Mouse (Mus musculus): Measurements from ENCODE around the gene Ropn1l. TPM values are rescaled to one million over a fixed set of nuclear protein-coding genes. Genes with fewer than 3 reads are reported as not detected.
A peak's percentile ranks its signal among the peaks of the same experiment; 100 is the strongest.

The Ropn1l gene
- polyA plus RNA-seq, 1 experiment from 2014 or later, result 2.1 TPM

DNA sequence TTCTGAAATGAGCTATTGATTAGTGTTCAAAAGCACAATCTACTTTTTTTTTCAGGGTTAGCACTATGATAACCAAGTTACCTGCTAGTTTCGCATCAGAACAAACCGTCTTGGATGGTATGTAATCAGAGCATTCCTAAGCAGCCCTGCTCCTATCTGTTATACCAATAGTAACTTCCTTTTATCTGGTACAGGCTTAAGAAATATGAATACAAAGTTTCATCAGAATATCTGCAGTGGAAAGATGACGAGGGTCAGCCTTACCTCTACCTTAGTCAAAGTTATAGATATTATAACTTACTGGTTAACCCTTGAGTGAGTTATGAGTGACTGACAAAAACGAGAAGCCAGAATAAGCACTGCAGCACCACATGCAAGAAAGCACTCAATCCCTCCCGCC is 12.8 kb upstream of the Ropn1l start:
- Histone ChIP-seq H3K4me1 (replicated peaks) (no peaks in the 10 kb centered on the region), H3K27ac (no peak overlapping the region), H3K36me3 (peaks cover 79% of the 10 kb centered on the region), H3K9ac (replicated peaks) (no peak overlapping the region), H3K27me3 (no peaks in the 10 kb centered on the region), H3K4me2 (replicated peaks) (no peak overlapping the region), H3K9me3 (no peaks in the 10 kb centered on the region), H3K4me3 (replicated peaks) (no peak overlapping the region)
- no peak for ATAC-seq
- 85% methylated on average over 5 of the region's 5 CpGs for WGBS

DNA sequence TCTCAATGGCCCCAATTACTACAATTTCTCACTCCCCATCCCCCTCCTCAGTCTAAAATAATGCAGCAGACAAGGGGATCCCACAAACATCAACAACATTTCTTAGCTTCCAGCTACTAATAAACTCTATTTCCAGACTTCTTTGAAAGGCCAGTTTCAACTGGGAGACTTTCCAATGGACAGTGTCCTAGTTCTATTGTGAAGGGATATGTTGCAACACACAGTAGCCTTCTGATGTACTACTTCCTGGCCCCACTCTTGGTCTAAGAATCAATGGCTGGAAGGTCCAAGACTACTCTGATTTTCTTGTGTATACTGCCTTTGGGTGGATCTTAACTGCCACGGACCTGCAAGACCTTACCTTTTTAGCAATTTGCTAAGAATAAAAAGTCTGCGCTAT is 12.3 kb upstream of the Ropn1l start:
- no peak for ATAC-seq
- H3K4me3 ChIP-seq (replicated peaks), result no peak overlapping the region
- no peaks in the 10 kb centered on the region for H3K27me3 ChIP-seq
- WGBS, result 95% methylated on average over 2 of the region's 2 CpGs
- no peaks in the 10 kb centered on the region for H3K4me1 ChIP-seq (replicated peaks)
- no peak overlapping the region for H3K4me2 ChIP-seq (replicated peaks)
- no peaks in the 10 kb centered on the region for H3K9me3 ChIP-seq
- no peak overlapping the region for H3K27ac ChIP-seq
- no peak overlapping the region for H3K9ac ChIP-seq (replicated peaks)
- peaks cover 81% of the 10 kb centered on the region for H3K36me3 ChIP-seq

DNA sequence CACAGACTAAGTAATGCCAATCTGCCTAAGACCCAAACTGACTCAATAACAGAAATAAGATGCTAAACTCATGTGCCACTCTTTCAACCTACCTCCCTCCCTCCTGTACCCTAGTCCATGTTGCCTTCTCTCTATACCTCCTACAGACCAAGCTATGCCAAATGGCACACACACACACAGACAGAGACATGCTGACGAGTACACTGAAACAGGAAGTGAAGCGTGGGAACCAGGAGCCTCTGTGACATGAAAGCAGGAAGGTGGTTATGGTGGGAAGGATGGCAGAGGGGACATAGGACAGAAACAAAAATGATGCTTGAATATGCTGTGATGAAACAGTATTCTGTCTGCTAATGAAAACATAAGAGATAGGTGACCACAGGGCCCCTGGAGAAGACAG is 7.0 kb upstream of the Ropn1l start:
- Histone ChIP-seq H3K27ac (no peak overlapping the region), H3K36me3 (peaks cover 75% of the 10 kb centered on the region), H3K9me3 (no peaks in the 10 kb centered on the region), H3K4me2 (replicated peaks) (no peak overlapping the region), H3K27me3 (no peaks in the 10 kb centered on the region), H3K9ac (replicated peaks) (no peak overlapping the region), H3K4me1 (replicated peaks) (no peaks in the 10 kb centered on the region), H3K4me3 (replicated peaks) (no peak overlapping the region)
- WGBS, result 88% methylated on average over 2 of the region's 2 CpGs
- ATAC-seq, result no peak

GRCm38 (mm10) chr15:31458081-31458480 is 4.5 kb upstream of the Ropn1l start:
- 93% methylated on average over 7 of the region's 7 CpGs for WGBS
- Histone ChIP-seq H3K27ac (no peak overlapping the region), H3K4me3 (replicated peaks) (no peak overlapping the region), H3K4me2 (replicated peaks) (no peak overlapping the region), H3K27me3 (no peaks in the 10 kb centered on the region), H3K9me3 (no peaks in the 10 kb centered on the region), H3K4me1 (replicated peaks) (0 out of 2 replicates have a peak, but pooled peaks cover 3% of the 10 kb centered on the region), H3K36me3 (peaks cover 51% of the 10 kb centered on the region), H3K9ac (replicated peaks) (no peak overlapping the region)
- no peak for ATAC-seq

- Histone ChIP-seq H3K9ac (replicated peaks) (no peak overlapping the region), H3K27ac (no peak overlapping the region), H3K4me3 (replicated peaks) (no peak overlapping the region)
These were observed 2.8 kb upstream of the Ropn1l start for GRCm38 (mm10) chr15:31456381-31456780.

DNA sequence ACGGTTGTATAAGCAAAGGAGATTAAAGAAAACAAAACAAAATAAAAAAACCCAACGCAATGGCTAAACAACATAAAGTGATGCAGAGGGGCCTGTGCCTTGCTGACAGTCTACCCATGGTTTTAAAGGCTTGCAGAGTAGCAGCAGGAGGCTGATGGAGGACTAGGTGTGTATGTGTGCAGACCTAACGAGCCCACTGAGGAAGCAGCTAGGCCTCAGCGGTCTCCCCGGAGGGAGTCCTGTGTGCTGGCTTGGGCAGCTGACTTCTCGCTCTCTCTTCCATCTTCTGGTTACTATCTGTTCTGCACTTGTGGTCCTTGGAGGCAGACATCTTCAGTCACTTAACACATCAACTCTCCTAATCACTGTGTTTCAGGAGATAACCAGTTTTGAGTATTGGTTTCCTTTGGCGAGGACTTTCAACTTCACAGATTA is 1.3 kb upstream of the Ropn1l start:
- Histone ChIP-seq H3K36me3 (peaks cover 19% of the 10 kb centered on the region), H3K9ac (replicated peaks) (no peak overlapping the region), H3K9me3 (no peaks in the 10 kb centered on the region), H3K27ac (no peak overlapping the region), H3K4me3 (replicated peaks) (no peak overlapping the region), H3K4me2 (replicated peaks) (no peak overlapping the region), H3K4me1 (replicated peaks) (peaks cover 10% of the 10 kb centered on the region; the same call in 1 of the 2 replicates), H3K27me3 (0 out of 2 replicates have a peak, but pooled peaks cover 4% of the 10 kb centered on the region)
- WGBS, result 83% methylated on average over 7 of the region's 7 CpGs
- no peak for ATAC-seq

More at GRCm38 (mm10) chr15:31456381-31456780, 2.8 kb upstream of the Ropn1l start:
- Histone ChIP-seq H3K4me2 (replicated peaks) (no peak overlapping the region), H3K9me3 (no peaks in the 10 kb centered on the region), H3K27me3 (0 out of 2 replicates have a peak, but pooled peaks cover 4% of the 10 kb centered on the region), H3K36me3 (peaks cover 34% of the 10 kb centered on the region), H3K4me1 (replicated peaks) (peaks cover 10% of the 10 kb centered on the region; the same call in 1 of the 2 replicates)
- no peak for ATAC-seq
- 95% methylated on average over 5 of the region's 5 CpGs for WGBS

DNA sequence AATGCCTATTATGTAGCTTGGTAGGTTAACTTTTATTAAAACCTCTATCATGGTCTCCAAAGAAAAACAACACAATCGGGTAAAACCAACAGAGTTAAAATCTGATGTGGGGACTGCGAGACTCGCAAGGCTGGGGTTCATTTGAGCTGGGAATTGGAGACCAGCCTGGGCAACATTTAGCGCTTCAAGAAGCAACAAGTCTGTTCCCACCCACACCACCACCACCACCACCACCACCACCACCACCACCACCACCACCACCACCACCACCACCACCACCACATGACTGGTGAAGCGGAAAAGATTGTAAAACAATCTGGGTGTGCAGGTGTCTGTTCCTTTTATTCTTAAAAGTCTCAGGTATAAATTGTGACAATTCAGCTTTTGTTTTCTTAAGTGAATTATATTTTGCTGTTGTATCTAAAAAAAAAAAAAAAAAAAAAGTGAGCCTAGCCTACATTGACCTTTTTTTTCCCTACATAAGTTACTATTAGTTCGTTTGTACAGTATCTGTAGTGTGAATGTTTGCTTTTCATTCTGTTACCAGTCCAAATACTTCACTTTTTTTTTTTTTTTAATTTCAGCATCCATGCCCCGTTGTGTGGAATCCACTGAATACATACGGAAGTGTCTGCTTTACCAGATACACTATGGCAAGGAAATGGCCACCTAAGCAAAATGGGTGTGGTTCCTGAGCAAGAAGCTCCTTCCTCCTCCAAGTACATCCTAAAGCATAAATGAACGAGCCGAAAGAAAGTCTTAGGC is 741 bp upstream of the Ropn1l start:
- H3K4me1 ChIP-seq (replicated peaks), result peaks cover 10% of the 10 kb centered on the region; the same call in 1 of the 2 replicates
- WGBS, result 56% methylated on average over 10 of the region's 10 CpGs
- peak overlapping the region; percentile 67 for H3K4me3 ChIP-seq (replicated peaks)
- ATAC-seq, result no peak
- H3K9ac ChIP-seq (replicated peaks), result peak overlapping the region; percentile 76; the same call in 1 of the 2 replicates
- H3K4me2 ChIP-seq (replicated peaks), result peak overlapping the region; percentile 75
- no peaks in the 10 kb centered on the region for H3K9me3 ChIP-seq
- H3K27me3 ChIP-seq, result 0 out of 2 replicates have a peak, but pooled peaks cover 4% of the 10 kb centered on the region
- H3K27ac ChIP-seq, result peak overlapping the region; percentile 69
- peaks cover 13% of the 10 kb centered on the region for H3K36me3 ChIP-seq

DNA sequence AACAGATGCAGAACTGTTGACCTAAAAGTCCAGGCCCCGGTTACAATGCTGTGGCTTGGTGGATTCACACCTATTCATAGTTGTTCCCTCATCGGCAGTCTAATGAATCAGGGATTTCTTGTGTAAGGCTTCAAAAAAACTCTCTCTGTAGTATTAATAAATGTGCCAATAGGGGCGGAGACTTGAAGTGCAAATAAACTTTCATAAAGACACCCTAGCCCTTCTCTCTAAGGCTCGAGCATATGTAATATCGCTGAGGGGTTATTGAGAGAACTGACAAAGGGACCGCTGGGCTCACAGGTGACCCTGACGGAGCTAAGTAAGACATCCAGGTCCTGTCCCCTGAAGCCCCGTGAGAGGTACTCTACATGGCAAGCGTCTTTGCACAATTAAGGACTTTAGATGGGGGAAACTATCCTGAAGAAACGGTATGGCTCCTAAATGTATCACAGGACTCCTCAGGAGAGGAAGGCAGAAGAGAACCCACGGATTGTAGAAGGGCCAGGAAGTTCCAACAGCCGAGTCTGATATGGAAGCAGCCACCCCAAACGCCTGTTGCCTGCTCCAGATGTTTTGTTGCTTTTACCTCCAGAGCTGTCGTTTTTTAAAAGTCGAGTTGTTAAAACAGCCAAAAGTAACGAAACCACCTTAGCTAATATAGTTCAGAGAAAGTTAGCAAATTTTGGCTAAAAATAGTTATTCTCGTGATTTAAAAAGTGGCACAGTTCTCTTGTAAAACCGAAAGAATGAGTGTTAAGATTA is 1.0 kb downstream of the Ropn1l start:
- Histone ChIP-seq H3K9me3 (no peaks in the 10 kb centered on the region), H3K4me2 (replicated peaks) (peak overlapping the region; percentile 75), H3K4me3 (replicated peaks) (peak overlapping the region; percentile 67), H3K27me3 (0 out of 2 replicates have a peak, but pooled peaks cover 4% of the 10 kb centered on the region), H3K36me3 (no peaks in the 10 kb centered on the region), H3K4me1 (replicated peaks) (peaks cover 10% of the 10 kb centered on the region; the same call in 1 of the 2 replicates), H3K27ac (no peak overlapping the region), H3K9ac (replicated peaks) (no peak overlapping the region)
- ATAC-seq, result no peak
- WGBS, result 58% methylated on average over 18 of the region's 18 CpGs

- H3K27me3 ChIP-seq, result 0 out of 2 replicates have a peak, but pooled peaks cover 4% of the 10 kb centered on the region
- 16% methylated on average over 2 of the region's 2 CpGs for WGBS
- H3K9me3 ChIP-seq, result no peaks in the 10 kb centered on the region
- no peak overlapping the region for H3K27ac ChIP-seq
- H3K4me2 ChIP-seq (replicated peaks), result no peak overlapping the region
- H3K9ac ChIP-seq (replicated peaks), result no peak overlapping the region
- ATAC-seq, result no peak
- H3K36me3 ChIP-seq, result no peaks in the 10 kb centered on the region
- H3K4me1 ChIP-seq (replicated peaks), result peaks cover 10% of the 10 kb centered on the region; the same call in 1 of the 2 replicates
- H3K4me3 ChIP-seq (replicated peaks), result no peak overlapping the region
These were observed 3.8 kb downstream of the Ropn1l start for GRCm38 (mm10) chr15:31449772-31450171.

DNA sequence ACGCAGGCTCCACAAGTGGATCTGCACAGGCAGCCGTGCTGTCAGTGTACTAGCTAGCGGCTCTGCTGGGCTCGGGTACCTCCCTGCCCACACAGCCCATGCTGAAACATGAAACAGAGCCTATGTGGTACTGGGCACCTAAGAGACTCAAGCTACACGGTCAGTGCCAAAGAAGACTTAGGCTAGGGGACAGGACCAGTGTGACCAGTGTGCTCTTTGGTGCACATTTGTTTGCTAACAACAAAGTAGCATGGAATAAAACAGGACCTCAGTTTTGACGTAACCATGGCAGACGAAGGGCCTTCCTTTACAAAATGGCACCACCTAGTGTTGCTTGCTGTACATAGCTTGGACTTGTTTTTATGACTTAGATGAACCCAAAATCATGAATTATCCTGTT is 6.4 kb downstream of the Ropn1l start:
- Histone ChIP-seq H3K27me3 (no peaks in the 10 kb centered on the region), H3K9me3 (no peaks in the 10 kb centered on the region), H3K9ac (replicated peaks) (no peak overlapping the region), H3K4me1 (replicated peaks) (no peaks in the 10 kb centered on the region), H3K4me3 (replicated peaks) (no peak overlapping the region), H3K27ac (no peak overlapping the region), H3K4me2 (replicated peaks) (no peak overlapping the region), H3K36me3 (no peaks in the 10 kb centered on the region)
- peak; percentile 65 for ATAC-seq
- WGBS, result 48% methylated on average over 7 of the region's 7 CpGs

DNA sequence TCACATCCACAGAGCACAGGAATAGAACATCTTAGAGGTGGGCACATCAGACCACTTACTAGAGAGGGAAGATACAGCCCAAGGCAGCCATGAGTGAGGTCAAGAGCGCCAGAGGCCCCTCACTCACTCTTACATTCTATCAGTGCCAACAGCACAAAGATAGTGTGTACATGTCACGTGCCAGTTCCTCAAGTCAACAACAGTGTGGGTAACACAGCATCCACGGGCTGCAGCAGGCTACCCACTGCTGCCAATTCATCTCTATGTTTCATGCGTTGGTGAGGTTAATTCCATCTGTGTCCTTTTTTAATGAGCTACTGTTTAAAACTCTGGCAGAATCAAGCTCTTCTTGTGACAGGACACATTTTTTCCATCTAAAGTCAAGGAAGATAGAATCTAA is 10.8 kb downstream of the Ropn1l start:
- no peak for ATAC-seq
- no peak overlapping the region for H3K4me2 ChIP-seq (replicated peaks)
- no peaks in the 10 kb centered on the region for H3K9me3 ChIP-seq
- H3K4me1 ChIP-seq (replicated peaks), result no peaks in the 10 kb centered on the region
- H3K36me3 ChIP-seq, result no peaks in the 10 kb centered on the region
- no peak overlapping the region for H3K27ac ChIP-seq
- H3K9ac ChIP-seq (replicated peaks), result no peak overlapping the region
- WGBS, result 93% methylated on average over 4 of the region's 4 CpGs
- H3K4me3 ChIP-seq (replicated peaks), result no peak overlapping the region
- no peaks in the 10 kb centered on the region for H3K27me3 ChIP-seq

DNA sequence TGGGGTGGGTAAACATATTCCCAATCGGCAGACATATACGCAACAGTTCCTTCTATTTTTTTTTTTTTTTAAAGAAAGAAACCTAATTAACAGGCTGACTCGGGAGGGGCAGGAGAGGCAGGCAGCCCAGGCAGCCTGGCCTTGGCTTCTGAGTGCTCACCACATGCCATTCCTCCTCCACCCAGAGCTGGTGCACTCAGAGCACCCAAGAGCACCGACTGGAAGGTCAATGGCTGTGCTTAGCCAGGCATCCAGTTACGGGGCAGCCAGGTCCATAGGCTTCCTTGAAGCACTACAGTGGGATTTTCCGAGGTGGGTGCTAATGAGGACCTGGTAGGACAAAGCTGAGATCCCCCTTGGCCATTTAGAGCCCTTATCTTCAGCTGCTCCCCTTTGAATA is 11.5 kb downstream of the Ropn1l start:
- no peaks in the 10 kb centered on the region for H3K4me1 ChIP-seq (replicated peaks)
- no peak for ATAC-seq

More for the DNA sequence above, 11.5 kb downstream of the Ropn1l start:
- Histone ChIP-seq H3K27me3 (no peaks in the 10 kb centered on the region), H3K27ac (no peak overlapping the region), H3K36me3 (no peaks in the 10 kb centered on the region), H3K9me3 (no peaks in the 10 kb centered on the region), H3K9ac (replicated peaks) (no peak overlapping the region), H3K4me3 (replicated peaks) (no peak overlapping the region), H3K4me2 (replicated peaks) (no peak overlapping the region)
- 83% methylated on average over 6 of the region's 6 CpGs for WGBS

Measured in midbrain, embryonic 13.5 days (tissue).